Mouse (Mus musculus): ENCODE results near the gene Purb. TPM values are rescaled to one million over a fixed set of nuclear protein-coding genes. Genes with fewer than 3 reads are reported as not detected.
"Not testable (repeated sequence)": the region's sequence is repeated elsewhere in the genome, so short reads cannot be mapped to it uniquely, and the experiment has no call there.

The Purb gene
- polyA plus RNA-seq, 1 experiment from 2014 or later, result 29.2 TPM

GRCm38 (mm10) chr11:6420722-6421350, 54.9 kb downstream of the Purb start:
- H3K4me3 ChIP-seq (ENCODE audit: low read depth, low read length), result no peak overlapping the region
- no peaks in the 10 kb centered on the region for H3K27me3 ChIP-seq (replicated peaks; ENCODE audit: control insufficient read depth, insufficient read depth, low read length)
- no peak overlapping the region for H3K27ac ChIP-seq (replicated peaks; ENCODE audit: low read depth, low read length)
- no peak overlapping the region for H3K9ac ChIP-seq (ENCODE audit: low read depth, low read length)
- 73% methylated on average over 2 of the region's 2 CpGs for WGBS
- DNase-seq (ENCODE audit: low spot score) (no peak), ATAC-seq (ENCODE audit: low read depth) (no peak)
- no peaks in the 10 kb centered on the region for H3K9me3 ChIP-seq (ENCODE audit: control insufficient read depth, low read length)
- H3K4me2 ChIP-seq (ENCODE audit: low read depth, low read length), result no peak overlapping the region
- H3K4me1 ChIP-seq (ENCODE audit: control insufficient read depth, insufficient read depth, low read length), result peaks cover 9% of the 10 kb centered on the region
- peaks cover 72% of the 10 kb centered on the region for H3K36me3 ChIP-seq (ENCODE audit: control insufficient read depth, insufficient read depth, low read length)

GRCm38 (mm10) chr11:6420283-6420703, 55.4 kb downstream of the Purb start:
- Histone ChIP-seq H3K4me3 (ENCODE audit: low read depth, low read length) (no peak overlapping the region), H3K4me2 (ENCODE audit: low read depth, low read length) (no peak overlapping the region), H3K9ac (ENCODE audit: low read depth, low read length) (no peak overlapping the region), H3K9me3 (ENCODE audit: control insufficient read depth, low read length) (no peaks in the 10 kb centered on the region), H3K36me3 (ENCODE audit: control insufficient read depth, insufficient read depth, low read length) (peaks cover 67% of the 10 kb centered on the region), H3K4me1 (ENCODE audit: control insufficient read depth, insufficient read depth, low read length) (peaks cover 9% of the 10 kb centered on the region), H3K27ac (replicated peaks; ENCODE audit: low read depth, low read length) (no peak overlapping the region), H3K27me3 (replicated peaks; ENCODE audit: control insufficient read depth, insufficient read depth, low read length) (no peaks in the 10 kb centered on the region)
- 12% methylated on average over 1 of the region's 1 CpGs for WGBS
- ATAC-seq (ENCODE audit: low read depth) (no peak), DNase-seq (ENCODE audit: low spot score) (no peak)

GRCm38 (mm10) chr11:6419156-6419555, 56.6 kb downstream of the Purb start:
- H3K4me3 ChIP-seq (ENCODE audit: low read depth, low read length); H3K4me2 ChIP-seq (ENCODE audit: low read depth, low read length); H3K27me3 ChIP-seq (replicated peaks; ENCODE audit: control insufficient read depth, insufficient read depth, low read length); H3K9ac ChIP-seq (ENCODE audit: low read depth, low read length); H3K9me3 ChIP-seq (ENCODE audit: control insufficient read depth, low read length); DNase-seq (ENCODE audit: low spot score); H3K27ac ChIP-seq (replicated peaks; ENCODE audit: low read depth, low read length); ATAC-seq (ENCODE audit: low read depth): not testable (repeated sequence)
- 69% methylated on average over 4 of the region's 4 CpGs for WGBS
- Histone ChIP-seq H3K4me1 (ENCODE audit: control insufficient read depth, insufficient read depth, low read length) (peaks cover 17% of the 10 kb centered on the region), H3K36me3 (ENCODE audit: control insufficient read depth, insufficient read depth, low read length) (peaks cover 56% of the 10 kb centered on the region)

- Histone ChIP-seq H3K27me3 (replicated peaks; ENCODE audit: control insufficient read depth, insufficient read depth, low read length) (no peaks in the 10 kb centered on the region), H3K4me2 (ENCODE audit: low read depth, low read length) (peak overlapping the region; percentile 98), H3K9me3 (ENCODE audit: control insufficient read depth, low read length) (no peaks in the 10 kb centered on the region), H3K27ac (replicated peaks; ENCODE audit: low read depth, low read length) (no peak overlapping the region), H3K4me1 (ENCODE audit: control insufficient read depth, insufficient read depth, low read length) (peaks cover 17% of the 10 kb centered on the region), H3K4me3 (ENCODE audit: low read depth, low read length) (no peak overlapping the region), H3K9ac (ENCODE audit: low read depth, low read length) (no peak overlapping the region), H3K36me3 (ENCODE audit: control insufficient read depth, insufficient read depth, low read length) (peaks cover 52% of the 10 kb centered on the region)
- ATAC-seq (ENCODE audit: low read depth), result no peak
- no peak for DNase-seq (ENCODE audit: low spot score)
- WGBS, result 87% methylated on average over 5 of the region's 5 CpGs
Observed at GRCm38 (mm10) chr11:6418751-6419150, 57.0 kb downstream of the Purb start.

Small RNA genes within 50 kb of the gene (microRNA-seq; reads per million reads assigned to microRNA genes)
- not detected for gene Gm22123 (ENCODE audit: borderline number of aligned reads)

Other genes with a start within 250 kb of the Purb start
- 0.04 TPM in 1 of 2 replicates, not detected in the other for gene Npc1l1, start 245.8 kb downstream of the Purb start, polyA plus RNA-seq (2014; fragmentation: Nextera tagmentation; extraction: Ambion mirVana)
- gene Ddx56, start 208.1 kb downstream of the Purb start, polyA plus RNA-seq (2014; fragmentation: Nextera tagmentation; extraction: Ambion mirVana), result 79.6 and 89.9 TPM in 2 replicates
- 109 and 117 TPM in 2 replicates for gene Tmed4, start 201.0 kb downstream of the Purb start, polyA plus RNA-seq (2014; fragmentation: Nextera tagmentation; extraction: Ambion mirVana)
- 92.5 and 93.8 TPM in 2 replicates for gene Ogdh, start 184.3 kb downstream of the Purb start, polyA plus RNA-seq (2014; fragmentation: Nextera tagmentation; extraction: Ambion mirVana)
- gene Zmiz2, start 86.8 kb downstream of the Purb start, polyA plus RNA-seq (2014; fragmentation: Nextera tagmentation; extraction: Ambion mirVana), result 11.2 and 12.4 TPM in 2 replicates
- 4,672 and 4,857 TPM in 2 replicates for gene Ppia, start 60.5 kb downstream of the Purb start, polyA plus RNA-seq (2014; fragmentation: Nextera tagmentation; extraction: Ambion mirVana)
- 428 and 463 TPM in 2 replicates for gene H2afv, start 31.5 kb downstream of the Purb start, polyA plus RNA-seq (2014; fragmentation: Nextera tagmentation; extraction: Ambion mirVana)
- 2.1 and 2.4 TPM in 2 replicates for gene Myo1g, start 45.0 kb upstream of the Purb start, polyA plus RNA-seq (2014; fragmentation: Nextera tagmentation; extraction: Ambion mirVana)
- gene Ccm2, start 71.0 kb upstream of the Purb start, polyA plus RNA-seq (2014; fragmentation: Nextera tagmentation; extraction: Ambion mirVana), result 93.5 and 93.7 TPM in 2 replicates
- 7.0 and 8.5 TPM in 2 replicates for gene Nacad, start 130.1 kb upstream of the Purb start, polyA plus RNA-seq (2014; fragmentation: Nextera tagmentation; extraction: Ambion mirVana)
- 33.7 and 35.7 TPM in 2 replicates for gene Tbrg4, start 150.2 kb upstream of the Purb start, polyA plus RNA-seq (2014; fragmentation: Nextera tagmentation; extraction: Ambion mirVana)
- not detected in 2 replicates for gene Wap, start 162.7 kb upstream of the Purb start, polyA plus RNA-seq (2014; fragmentation: Nextera tagmentation; extraction: Ambion mirVana)
- 12.2 and 15.1 TPM in 2 replicates for gene Ramp3, start 182.6 kb upstream of the Purb start, polyA plus RNA-seq (2014; fragmentation: Nextera tagmentation; extraction: Ambion mirVana)